18 mouse cellular contexts compared by ENCODE assay signal in genomic region chr13:32752066-32752657, GRCm38 (mm10). TPM values are rescaled to one million over a fixed set of nuclear protein-coding genes. Genes with fewer than 3 reads are reported as not detected.
A peak's percentile ranks its signal among the peaks of the same experiment; 100 is the strongest.
DNase-seq lines count a peak whose midpoint lies in the region; ATAC-seq and TF ChIP-seq lines count a peak whose summit lies in the region.
"Had no signal": no experiment of that assay in that cellular context is flagged by ENCODE, and none has a peak within 500 bp of the region (broad histone marks: within the 10 kb centered on the region; RNA-seq: fewer than 3 reads in every experiment).

No protein-coding gene starts in this region.

- no peak for TF ChIP-seq CTCF in heart, postnatal 0 days (IDR thresholded peaks at IDR 0.05; ENCODE audit: low read depth)

- H3K36me3 ChIP-seq in embryonic facial prominence, embryonic 11.5 days (replicated peaks; ENCODE audit: control insufficient read depth, insufficient read depth, low read depth, low read length), result no peaks in the 10 kb centered on the region
- no peaks in the 10 kb centered on the region for H3K36me3 ChIP-seq in embryonic facial prominence, embryonic 10.5 days (replicated peaks)
- no peaks in the 10 kb centered on the region for H3K36me3 ChIP-seq in heart, postnatal 0 days (replicated peaks; ENCODE audit: control insufficient read depth, insufficient read depth, low read length)
- no peaks in the 10 kb centered on the region for H3K36me3 ChIP-seq in limb, embryonic 12.5 days
- no peaks in the 10 kb centered on the region for H3K36me3 ChIP-seq in limb, embryonic 10.5 days
- no peaks in the 10 kb centered on the region for H3K36me3 ChIP-seq in myocyte (ENCODE audit: control insufficient read depth, insufficient read depth)
- H3K36me3 ChIP-seq: forebrain, embryonic 10.5 days; liver, embryonic 13.5 days had no signal

- no peak for TF ChIP-seq POLR2A in myocyte (IDR thresholded peaks at IDR 0.05; ENCODE audit: insufficient read length, low read depth)

- H3K4me2 ChIP-seq in embryonic facial prominence, embryonic 11.5 days (ENCODE audit: low read depth, low read length), result no peak overlapping the region
- no peak overlapping the region for H3K4me2 ChIP-seq in heart, postnatal 0 days (ENCODE audit: low read depth, low read length)
- no peak overlapping the region for H3K4me2 ChIP-seq in limb, embryonic 12.5 days
- peak overlapping the region; percentile 65 for H3K4me2 ChIP-seq in myocyte (ENCODE audit: low read depth)
- H3K4me2 ChIP-seq: liver, embryonic 13.5 days; midbrain, embryonic 11.5 days had no signal

- H3K9me3 ChIP-seq in embryonic facial prominence, embryonic 11.5 days (replicated peaks; ENCODE audit: control insufficient read depth, low read length), result no peaks in the 10 kb centered on the region
- no peaks in the 10 kb centered on the region for H3K9me3 ChIP-seq in embryonic facial prominence, embryonic 10.5 days
- no peaks in the 10 kb centered on the region for H3K9me3 ChIP-seq in heart, postnatal 0 days (replicated peaks; ENCODE audit: control insufficient read depth, low read length)
- H3K9me3 ChIP-seq in limb, embryonic 12.5 days, result no peaks in the 10 kb centered on the region
- H3K9me3 ChIP-seq in limb, embryonic 10.5 days (replicated peaks), result no peaks in the 10 kb centered on the region
- H3K9me3 ChIP-seq: forebrain, embryonic 10.5 days; liver, embryonic 13.5 days had no signal

- intact Hi-C loops in heart, postnatal 14 days (cut with DNase I), result no loop called here

- H3K4me1 ChIP-seq in embryonic facial prominence, embryonic 11.5 days (ENCODE audit: control insufficient read depth, insufficient read depth, low read length), result no peaks in the 10 kb centered on the region
- H3K4me1 ChIP-seq in embryonic facial prominence, embryonic 10.5 days, result peaks cover 6% of the 10 kb centered on the region; the same call in 1 of the 2 replicates
- no peaks in the 10 kb centered on the region for H3K4me1 ChIP-seq in heart, postnatal 0 days (ENCODE audit: control insufficient read depth, insufficient read depth)
- peaks cover 17% of the 10 kb centered on the region for H3K4me1 ChIP-seq in limb, embryonic 12.5 days (replicated peaks)
- peaks cover 24% of the 10 kb centered on the region for H3K4me1 ChIP-seq in limb, embryonic 10.5 days
- H3K4me1 ChIP-seq: forebrain, embryonic 10.5 days; liver, embryonic 13.5 days had no signal

- no peaks in the 10 kb centered on the region for H3K27me3 ChIP-seq in embryonic facial prominence, embryonic 11.5 days (ENCODE audit: control insufficient read depth, insufficient read depth, low read length)
- no peaks in the 10 kb centered on the region for H3K27me3 ChIP-seq in embryonic facial prominence, embryonic 10.5 days (replicated peaks; ENCODE audit: low read depth, poor library complexity, severe bottlenecking)
- no peaks in the 10 kb centered on the region for H3K27me3 ChIP-seq in heart, postnatal 0 days (ENCODE audit: control insufficient read depth, insufficient read depth, low read length)
- peaks cover 16% of the 10 kb centered on the region for H3K27me3 ChIP-seq in limb, embryonic 12.5 days
- H3K27me3 ChIP-seq in limb, embryonic 10.5 days (ENCODE audit: low read depth, poor library complexity, severe bottlenecking), result peaks cover 17% of the 10 kb centered on the region; the same call in 1 of the 2 replicates
- H3K27me3 ChIP-seq in myocyte (ENCODE audit: control insufficient read depth, insufficient read depth, insufficient read length), result no peaks in the 10 kb centered on the region
- H3K27me3 ChIP-seq: liver, embryonic 13.5 days had no signal

- H3K79me2 ChIP-seq in myocyte (ENCODE audit: control insufficient read depth, insufficient read depth), result no peaks in the 10 kb centered on the region

- no peak overlapping the region for H3K4me3 ChIP-seq in embryonic facial prominence, embryonic 11.5 days (ENCODE audit: low read depth, low read length)
- H3K4me3 ChIP-seq in embryonic facial prominence, embryonic 10.5 days, result no peak overlapping the region
- no peak overlapping the region for H3K4me3 ChIP-seq in heart, postnatal 0 days (ENCODE audit: low read depth, low read length)
- H3K4me3 ChIP-seq in limb, embryonic 12.5 days (replicated peaks), result no peak overlapping the region
- H3K4me3 ChIP-seq in limb, embryonic 10.5 days, result no peak overlapping the region
- no peak overlapping the region for H3K4me3 ChIP-seq in myocyte
- H3K4me3 ChIP-seq: forebrain, embryonic 10.5 days; liver, embryonic 13.5 days had no signal

- peak; percentile 9 for DNase-seq in embryonic facial prominence, embryonic 11.5 days (ENCODE audit: low spot score)
- DNase-seq in embryonic facial prominence, embryonic 10.5 days (ENCODE audit: low spot score), result no peak
- DNase-seq in heart, postnatal 0 days (ENCODE audit: low spot score), result no peak
- no peak for DNase-seq in heart, postnatal 14 days
- no peak for DNase-seq in limb, embryonic 10.5 days (ENCODE audit: low spot score)
- DNase-seq in right cerebral cortex, postnatal 25 days, result no peak
- DNase-seq: cerebellum, adult 2 months; liver, embryonic 13.5 days; lung, postnatal 14 days had no signal

- H3K27ac ChIP-seq in embryonic facial prominence, embryonic 11.5 days (replicated peaks; ENCODE audit: low read depth, low read length), result no peak overlapping the region
- no peak overlapping the region for H3K27ac ChIP-seq in embryonic facial prominence, embryonic 10.5 days (replicated peaks)
- peak overlapping the region; percentile 28; the same call in 1 of the 2 replicates for H3K27ac ChIP-seq in heart, postnatal 0 days (ENCODE audit: low read depth)
- 0 out of 2 replicates have a peak overlapping the region, but pooled peaks have one; percentile 31 for H3K27ac ChIP-seq in limb, embryonic 12.5 days
- no peak overlapping the region for H3K27ac ChIP-seq in limb, embryonic 10.5 days
- H3K27ac ChIP-seq: forebrain, embryonic 10.5 days; liver, embryonic 13.5 days had no signal

- no peak for ATAC-seq in embryonic facial prominence, embryonic 11.5 days (replicated peaks; ENCODE audit: insufficient number of reproducible peaks, low FRiP score, low TSS enrichment, low read depth)
- no peak for ATAC-seq in heart, postnatal 0 days (ENCODE audit: insufficient read depth, low read depth)
- no peak for ATAC-seq in limb, embryonic 12.5 days (ENCODE audit: insufficient number of reproducible peaks, insufficient read depth, low FRiP score, low TSS enrichment, low read depth)

- no peak overlapping the region for H3ac ChIP-seq in myocyte (ENCODE audit: control insufficient read depth, insufficient read length)

- no peak for TF ChIP-seq EP300 in heart, postnatal 0 days (IDR thresholded peaks at IDR 0.05; ENCODE audit: low read depth)

- 35% methylated on average over 4 of the region's 4 CpGs for WGBS in embryonic facial prominence, embryonic 11.5 days
- WGBS in embryonic facial prominence, embryonic 10.5 days, result 34% methylated on average over 4 of the region's 4 CpGs
- WGBS in heart, postnatal 0 days, result 44% methylated on average over 4 of the region's 4 CpGs
- WGBS in limb, embryonic 12.5 days, result 25% methylated on average over 4 of the region's 4 CpGs
- WGBS in limb, embryonic 10.5 days, result 34% methylated on average over 4 of the region's 4 CpGs

- H3K9ac ChIP-seq in embryonic facial prominence, embryonic 11.5 days (replicated peaks; ENCODE audit: low read length), result no peak overlapping the region
- H3K9ac ChIP-seq in heart, postnatal 0 days (replicated peaks; ENCODE audit: low read depth, low read length), result no peak overlapping the region
- no peak overlapping the region for H3K9ac ChIP-seq in limb, embryonic 12.5 days (replicated peaks)
- H3K9ac ChIP-seq: liver, embryonic 13.5 days had no signal

TF ChIP-seq in myocyte, 11 proteins besides CTCF, POLR2A, EP300 and RAD21 (continues in another document):
- TF ChIP-seq TCF3 (IDR thresholded peaks at IDR 0.05; ENCODE audit: insufficient read length, low read depth) (no peak), REST (IDR thresholded peaks at IDR 0.05; ENCODE audit: insufficient read depth, insufficient read length) (no peak), TCF12 (IDR thresholded peaks at IDR 0.05; ENCODE audit: insufficient read depth, poor library complexity, severe bottlenecking) (no peak), E2F4 (IDR thresholded peaks at IDR 0.05; ENCODE audit: insufficient read depth) (no peak)

RNA-seq across cellular contexts. Expression of gene Mylk4, which starts 31.6 kb away (rescaled TPM):
- 0.75 and 1.0 TPM in 2 replicates for polyA plus RNA-seq in embryonic facial prominence, embryonic 11.5 days (2014; fragmentation: Nextera tagmentation; extraction: Ambion mirVana)
- 0.02 TPM in 1 of 2 replicates, not detected in the other for polyA plus RNA-seq in embryonic facial prominence, embryonic 10.5 days (2016; fragmentation: Nextera tagmentation; extraction: Ambion mirVana)
- total RNA-seq in heart, postnatal 0 days (2014; rRNA removed; ENCODE audit: low replicate concordance), result 1.6 and 5.6 TPM in 2 replicates
- 2.4 and 2.8 TPM in 2 replicates for polyA plus RNA-seq in heart, postnatal 0 days (2015; fragmentation: Nextera tagmentation; extraction: Ambion mirVana)
- 100 to 1,000 TPM; 173 to 219 TPM for total RNA-seq in heart, postnatal 14 days (2021)
- 3.0 and 3.7 TPM in 2 replicates for polyA plus RNA-seq in limb, embryonic 12.5 days (2016; fragmentation: Nextera tagmentation; extraction: Ambion mirVana)
- 0.13 and 0.26 TPM in 2 replicates for polyA plus RNA-seq in limb, embryonic 10.5 days (2016; fragmentation: Nextera tagmentation; extraction: Ambion mirVana)
- polyA plus RNA-seq in myocyte (2012; fragmentation: generic; extraction: Trizol), result 31.1 TPM
- total RNA-seq: granulocyte monocyte progenitor cell, adult 5-6 weeks had no signal
- polyA plus RNA-seq: forebrain, embryonic 10.5 days; intestine, embryonic 14.5 days; midbrain, embryonic 11.5 days; small intestine, adult 2 months had no signal

RNA-seq across cellular contexts. Expression of gene Wrnip1, which starts 49.7 kb away (rescaled TPM):
- polyA plus RNA-seq in embryonic facial prominence, embryonic 11.5 days (2014; fragmentation: Nextera tagmentation; extraction: Ambion mirVana), result 13.3 and 14.5 TPM in 2 replicates
- 14.0 and 15.6 TPM in 2 replicates for polyA plus RNA-seq in embryonic facial prominence, embryonic 10.5 days (2016; fragmentation: Nextera tagmentation; extraction: Ambion mirVana)
- total RNA-seq in heart, postnatal 0 days (2014; rRNA removed; ENCODE audit: low replicate concordance), result 33.1 and 66.7 TPM in 2 replicates
- polyA plus RNA-seq in heart, postnatal 0 days (2015; fragmentation: Nextera tagmentation; extraction: Ambion mirVana), result 11.2 and 12.1 TPM in 2 replicates
- total RNA-seq in heart, postnatal 14 days (2021), result 10 to 100 TPM; 24.3 to 27.8 TPM
- 34.5 and 34.7 TPM in 2 replicates for polyA plus RNA-seq in limb, embryonic 12.5 days (2016; fragmentation: Nextera tagmentation; extraction: Ambion mirVana)
- 14.8 and 20.6 TPM in 2 replicates for polyA plus RNA-seq in limb, embryonic 10.5 days (2016; fragmentation: Nextera tagmentation; extraction: Ambion mirVana)
- 22.4 TPM for polyA plus RNA-seq in myocyte (2012; fragmentation: generic; extraction: Trizol)

RNA-seq across cellular contexts. Expression of gene D930007J09Rik, which starts 50.5 kb away (rescaled TPM):
- not detected in 2 replicates for polyA plus RNA-seq in embryonic facial prominence, embryonic 11.5 days (2014; fragmentation: Nextera tagmentation; extraction: Ambion mirVana)
- polyA plus RNA-seq in embryonic facial prominence, embryonic 10.5 days (2016; fragmentation: Nextera tagmentation; extraction: Ambion mirVana), result not detected in 2 replicates
- total RNA-seq in heart, postnatal 0 days (2014; rRNA removed; ENCODE audit: low replicate concordance), result not detected in 2 replicates
- polyA plus RNA-seq in heart, postnatal 0 days (2015; fragmentation: Nextera tagmentation; extraction: Ambion mirVana), result not detected in 2 replicates
- total RNA-seq in heart, postnatal 14 days (2021), result under 1 TPM in 1 of 2 experiments, not detected in 1; 0.86 TPM
- not detected in 2 replicates for polyA plus RNA-seq in limb, embryonic 12.5 days (2016; fragmentation: Nextera tagmentation; extraction: Ambion mirVana)
- not detected in 2 replicates for polyA plus RNA-seq in limb, embryonic 10.5 days (2016; fragmentation: Nextera tagmentation; extraction: Ambion mirVana)
- polyA plus RNA-seq in myocyte (2012; fragmentation: generic; extraction: Trizol), result not detected
- total RNA-seq: adrenal gland, adult 18-20 months; granulocyte monocyte progenitor cell, adult 5-6 weeks had no signal
- polyA plus RNA-seq: forebrain, embryonic 10.5 days; intestine, embryonic 14.5 days; liver, embryonic 13.5 days; midbrain, embryonic 11.5 days; small intestine, adult 2 months; stomach, embryonic 14.5 days had no signal

Comparison
In these comparisons a context has a peak if more than half of its experiments do, and no peak if none do; other contexts are left out.
1. H3K27ac ChIP-seq: peak in heart, postnatal 0 days (single experiment) and limb, embryonic 12.5 days (single experiment); none in embryonic facial prominence, embryonic 11.5 days (single experiment), embryonic facial prominence, embryonic 10.5 days (single experiment) and limb, embryonic 10.5 days (single experiment).